Mouse (Mus musculus) forelimb bud, embryonic 11.5 days (tissue): ENCODE results near the gene Zfp472.
"Not testable (repeated sequence)": the region's sequence is repeated elsewhere in the genome, so short reads cannot be mapped to it uniquely, and the experiment has no call there.

Source experiments
- DNase-seq: peaks from one replicate; pipeline ENCODE4 v3.0.0-alpha.2; 2012; ENCODE audit warnings: low read depth, low spot score

Zfp472 gene

GRCm38 (mm10) chr17:32998492-32998891 lies 32.9 kb downstream of the Zfp472 start:
- no peak for DNase-seq

GRCm38 (mm10) chr17:33008337-33008736 lies 42.7 kb downstream of the Zfp472 start:
- no peak for DNase-seq

GRCm38 (mm10) chr17:33020434-33020833 lies 54.8 kb downstream of the Zfp472 start:
- DNase-seq: not testable (repeated sequence)
